Mouse (Mus musculus): ENCODE measurements around the gene Rybp.

Gene Rybp

GRCm38 (mm10) chr6:100288016-100288729 is 888 bp upstream of the Rybp start:
- DNase-seq (ENCODE audit: low spot score), result peak; percentile 13

GRCm38 (mm10) chr6:100286573-100287333 is 532 bp downstream of the Rybp start:
- peak; percentile 55 for DNase-seq (ENCODE audit: low spot score)

- DNase-seq (ENCODE audit: low spot score), result no peak
Measured at GRCm38 (mm10) chr6:100285985-100286572, 1.2 kb downstream of the Rybp start.

GRCm38 (mm10) chr6:100278841-100279240 is 8.4 kb downstream of the Rybp start:
- no peak for DNase-seq (ENCODE audit: low spot score)

GRCm38 (mm10) chr6:100276344-100276743 is 10.9 kb downstream of the Rybp start:
- no peak for DNase-seq (ENCODE audit: low spot score)

GRCm38 (mm10) chr6:100275643-100276042 is 11.6 kb downstream of the Rybp start:
- no peak for DNase-seq (ENCODE audit: low spot score)

- no peak for DNase-seq (ENCODE audit: low spot score)
Measured at GRCm38 (mm10) chr6:100273556-100273955, 13.7 kb downstream of the Rybp start.

GRCm38 (mm10) chr6:100271992-100272391 is 15.3 kb downstream of the Rybp start:
- DNase-seq (ENCODE audit: low spot score), result no peak

- no peak for DNase-seq (ENCODE audit: low spot score)
Measured at GRCm38 (mm10) chr6:100270765-100271164, 16.5 kb downstream of the Rybp start.

- no peak for DNase-seq (ENCODE audit: low spot score)
Measured at GRCm38 (mm10) chr6:100259607-100260006, 27.7 kb downstream of the Rybp start.

GRCm38 (mm10) chr6:100258278-100258677 is 29.0 kb downstream of the Rybp start:
- DNase-seq (ENCODE audit: low spot score), result no peak

GRCm38 (mm10) chr6:100255411-100255810 is 31.9 kb downstream of the Rybp start:
- peak; percentile 36 for DNase-seq (ENCODE audit: low spot score)

- no peak for DNase-seq (ENCODE audit: low spot score)
Measured at GRCm38 (mm10) chr6:100254671-100255070, 32.6 kb downstream of the Rybp start.

- DNase-seq (ENCODE audit: low spot score), result no peak
Measured at GRCm38 (mm10) chr6:100244474-100244873, 42.8 kb downstream of the Rybp start.

- DNase-seq (ENCODE audit: low spot score), result no peak
Measured at GRCm38 (mm10) chr6:100235036-100235435, 52.2 kb downstream of the Rybp start.

GRCm38 (mm10) chr6:100233522-100233921 is 53.8 kb downstream of the Rybp start:
- no peak for DNase-seq (ENCODE audit: low spot score)

- no peak for DNase-seq (ENCODE audit: low spot score)
Measured at GRCm38 (mm10) chr6:100233061-100233460, 54.2 kb downstream of the Rybp start.

GRCm38 (mm10) chr6:100226204-100226603 is 61.1 kb downstream of the Rybp start:
- DNase-seq (ENCODE audit: low spot score), result no peak

GRCm38 (mm10) chr6:100223932-100224331 is 63.4 kb downstream of the Rybp start:
- no peak for DNase-seq (ENCODE audit: low spot score)

- no peak for DNase-seq (ENCODE audit: low spot score)
Measured at GRCm38 (mm10) chr6:100223435-100223834, 63.9 kb downstream of the Rybp start.

- DNase-seq (ENCODE audit: low spot score), result no peak
Measured at GRCm38 (mm10) chr6:100222927-100223326, 64.4 kb downstream of the Rybp start.

- DNase-seq (ENCODE audit: low spot score), result no peak
Measured at GRCm38 (mm10) chr6:100221803-100222202, 65.5 kb downstream of the Rybp start.

- DNase-seq (ENCODE audit: low spot score), result no peak
Measured at GRCm38 (mm10) chr6:100220917-100221560, 66.2 kb downstream of the Rybp start.

Measured in T-cell, adult 2 months (primary cell).